Mouse (Mus musculus) liver, postnatal 0 days (tissue): ENCODE results near the gene Macrod2. TPM values are rescaled to one million over a fixed set of nuclear protein-coding genes. Genes with fewer than 3 reads are reported as not detected.

Experiments
- ATAC-seq: fragments of 200-750 bp; cut with Nextera tagmentation; 2 replicates; pipeline ENCODE4 v1.8.0; 2017; ENCODE audit warnings: mild to moderate bottlenecking, moderate library complexity
- DNase-seq: peaks from one replicate; pipeline ENCODE4 v3.0.0-alpha.2; 2016
- H3K27ac ChIP-seq: fragments of 300-500 bp; sonication (generic); 2 replicates; pipeline ENCODE4 v1.5.1; 2014; ENCODE audit warnings: antibody characterized with exemption, moderate library complexity, mild to moderate bottlenecking, low read depth
- H3K27me3 ChIP-seq: fragments of 300-500 bp; sonication (generic); 2 replicates; pipeline ENCODE4 v1.6.1; 2014; ENCODE audit warnings: low read length, control low read depth, mixed read lengths; ENCODE audit not compliant: insufficient read depth
- H3K36me3 ChIP-seq: fragments of 300-500 bp; sonication (generic); replicated peaks from 2 replicates; pipeline ENCODE4 v1.6.1; 2014; ENCODE audit warnings: mild to moderate bottlenecking, control low read depth, low read length, moderate library complexity, mixed read lengths; ENCODE audit not compliant: insufficient read depth
- H3K4me1 ChIP-seq: fragments of 300-500 bp; sonication (generic); 2 replicates; pipeline ENCODE4 v1.6.1; 2014; ENCODE audit warnings: antibody characterized with exemption, mild to moderate bottlenecking, control low read depth; ENCODE audit not compliant: insufficient read depth
- H3K4me2 ChIP-seq: fragments of 300-500 bp; sonication (generic); 2 replicates; pipeline ENCODE4 v1.6.1; 2014; ENCODE audit warnings: low read depth, mild to moderate bottlenecking, low read length, moderate library complexity, mixed read lengths
- H3K4me3 ChIP-seq: fragments of 300-500 bp; sonication (generic); 2 replicates; pipeline ENCODE4 v1.5.1; 2014; ENCODE audit warnings: low read depth, low read length
- H3K9ac ChIP-seq: fragments of 300-500 bp; sonication (generic); replicated peaks from 2 replicates; pipeline ENCODE4 v1.6.1; 2014; ENCODE audit warnings: mild to moderate bottlenecking, moderate library complexity
- H3K9me3 ChIP-seq: fragments of 300-500 bp; sonication (generic); 2 replicates; pipeline ENCODE4 v1.6.1; 2016; ENCODE audit warnings: mild to moderate bottlenecking, control low read depth, low read length, mixed read lengths
- CTCF ChIP-seq: sonication (generic); IDR thresholded peaks from 2 replicates; pipeline ENCODE4 v1.5.1; 2016; ENCODE audit warnings: antibody characterized with exemption, low read depth
- EP300 ChIP-seq: IDR thresholded peaks from 2 replicates; pipeline ENCODE4 v1.6.1; 2016; ENCODE audit warnings: antibody characterized with exemption, low read depth, mild to moderate bottlenecking
- WGBS: fragments of 180-500 bp; shearing (Covaris S2); extraction: QIAGEN DNeasy Blood & Tissue Kit; methylation state at CpG from one replicate; pipeline ENCODE4 v1.1.7; 2014; ENCODE audit not compliant: insufficient replicate concordance; 5-methylcytosine and 5-hydroxymethylcytosine counted together
- polyA plus RNA-seq: library from polyadenylated mRNA; unstranded; fragments of >200 nt; fragmentation: Nextera tagmentation; extraction: Ambion mirVana; gene quantifications from 2 replicates; pipeline ENCODE4 v1.2.1, GENCODE M21; 2015

Macrod2 gene
- polyA plus RNA-seq, 1 experiment from 2014 or later: 9.3 TPM

DNA sequence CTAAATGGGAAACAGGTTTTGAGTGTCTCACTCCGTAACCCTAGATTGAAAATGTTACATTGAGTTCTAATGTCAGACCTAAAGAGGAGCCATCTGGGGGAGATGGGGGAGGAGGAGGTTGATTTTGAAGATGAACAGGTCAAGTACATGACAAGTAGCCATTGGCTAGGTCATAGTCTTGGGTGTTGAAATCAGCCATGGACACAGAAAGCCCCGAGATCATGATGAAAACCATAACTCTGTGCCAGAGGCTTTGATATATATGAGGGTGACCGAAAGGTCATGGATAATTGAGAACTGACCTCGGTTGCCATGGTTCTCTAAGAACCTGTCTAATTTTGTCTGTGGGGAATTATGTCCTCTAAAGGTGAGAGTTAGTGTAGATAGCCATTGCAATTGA lies 1405.1 kb downstream of the Macrod2 start:
- no peak for DNase-seq
- H3K27me3 ChIP-seq: no peaks in the 10 kb centered on the region
- no peak overlapping the region for H3K4me3 ChIP-seq
- H3K36me3 ChIP-seq: no peaks in the 10 kb centered on the region
- no peak overlapping the region for H3K4me2 ChIP-seq
- no peak for TF ChIP-seq EP300
- no peak for TF ChIP-seq CTCF
- no peak overlapping the region for H3K27ac ChIP-seq
- H3K4me1 ChIP-seq: no peaks in the 10 kb centered on the region
- WGBS: 76% methylated on average over 4 of the region's 4 CpGs
- H3K9me3 ChIP-seq: no peaks in the 10 kb centered on the region
- ATAC-seq: no peak
- no peak overlapping the region for H3K9ac ChIP-seq

- Histone ChIP-seq H3K4me2 (no peak overlapping the region), H3K4me1 (no peaks in the 10 kb centered on the region), H3K9ac (no peak overlapping the region), H3K36me3 (no peaks in the 10 kb centered on the region), H3K27me3 (no peaks in the 10 kb centered on the region), H3K4me3 (no peak overlapping the region), H3K27ac (no peak overlapping the region), H3K9me3 (no peaks in the 10 kb centered on the region)
- 68% methylated on average over 2 of the region's 2 CpGs for WGBS
- DNase-seq: no peak
- no peak for TF ChIP-seq EP300
- no peak for TF ChIP-seq CTCF
- no peak for ATAC-seq
Measured at GRCm38 (mm10) chr2:141800909-141801308, 1405.8 kb downstream of the Macrod2 start.

- Histone ChIP-seq H3K4me1 (no peaks in the 10 kb centered on the region), H3K27me3 (no peaks in the 10 kb centered on the region), H3K9me3 (no peaks in the 10 kb centered on the region), H3K27ac (no peak overlapping the region), H3K4me3 (no peak overlapping the region), H3K36me3 (no peaks in the 10 kb centered on the region), H3K9ac (no peak overlapping the region), H3K4me2 (no peak overlapping the region)
- 86% methylated on average over 4 of the region's 4 CpGs for WGBS
- ATAC-seq (no peak), DNase-seq (no peak)
- no peak for TF ChIP-seq CTCF
- TF ChIP-seq EP300: no peak
Measured at GRCm38 (mm10) chr2:141816266-141816665, 1421.2 kb downstream of the Macrod2 start.

DNA sequence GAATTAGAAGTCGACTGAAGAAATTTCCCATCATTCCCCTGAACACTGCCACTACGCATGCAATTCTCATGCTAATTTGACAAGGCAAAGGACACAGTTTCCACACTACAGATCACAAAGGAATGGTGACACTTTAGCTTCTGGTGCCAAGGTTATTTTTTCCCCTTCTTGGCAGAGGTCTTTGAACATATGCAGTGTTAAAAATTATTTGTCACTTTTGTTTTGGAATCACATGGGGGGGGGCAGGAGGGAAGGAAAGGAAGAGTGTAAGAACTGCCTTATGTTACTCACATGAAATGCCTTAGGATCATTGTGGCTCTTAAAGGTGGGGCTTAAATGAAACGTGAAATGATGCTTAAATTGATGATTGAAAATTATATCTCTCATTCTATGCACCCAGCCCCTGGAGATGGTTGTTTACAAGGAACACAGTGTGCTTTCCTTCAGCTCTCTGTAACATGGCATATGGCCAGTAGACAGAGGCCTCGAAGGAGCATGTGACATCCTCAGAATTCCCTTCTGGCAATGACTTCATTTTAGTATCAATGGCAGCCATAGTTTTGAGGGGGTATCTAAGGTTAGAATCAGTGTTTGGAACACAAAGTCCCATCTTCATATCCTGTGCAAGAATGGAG lies 1422.6 kb downstream of the Macrod2 start:
- ATAC-seq: no peak
- H3K27ac ChIP-seq: no peak overlapping the region
- H3K27me3 ChIP-seq: no peaks in the 10 kb centered on the region
- H3K4me1 ChIP-seq: no peaks in the 10 kb centered on the region
- no peak overlapping the region for H3K4me2 ChIP-seq
- H3K4me3 ChIP-seq: no peak overlapping the region
- no peaks in the 10 kb centered on the region for H3K9me3 ChIP-seq
- TF ChIP-seq EP300 (no peak), CTCF (no peak)
- H3K36me3 ChIP-seq: no peaks in the 10 kb centered on the region
- WGBS: 73% methylated on average over 4 of the region's 4 CpGs
- H3K9ac ChIP-seq: no peak overlapping the region
- DNase-seq: no peak

DNA sequence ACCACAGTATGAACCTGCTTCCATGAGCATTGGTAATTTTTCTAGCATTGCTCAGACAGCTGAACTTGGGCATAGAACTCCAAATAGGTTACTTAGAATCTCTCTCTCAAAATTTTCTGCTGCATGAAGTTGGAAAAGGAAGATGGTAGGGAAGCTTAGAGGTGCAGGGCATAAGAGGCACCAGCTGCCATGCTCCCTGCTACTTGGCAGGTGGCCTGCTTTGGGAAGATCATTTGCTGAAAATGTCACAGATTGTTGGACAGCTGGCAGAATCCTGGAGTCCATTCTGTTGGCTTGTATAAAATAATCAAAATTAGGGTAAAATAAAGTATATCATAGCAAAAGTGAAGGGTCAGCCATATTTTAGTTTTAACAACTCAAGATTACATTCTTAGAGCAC lies 1425.7 kb downstream of the Macrod2 start:
- H3K27me3 ChIP-seq: no peaks in the 10 kb centered on the region
- no peaks in the 10 kb centered on the region for H3K36me3 ChIP-seq
- H3K9me3 ChIP-seq: no peaks in the 10 kb centered on the region
- no peak overlapping the region for H3K27ac ChIP-seq
- ATAC-seq (no peak), DNase-seq (no peak)
- no peak overlapping the region for H3K4me2 ChIP-seq
- no peak overlapping the region for H3K4me3 ChIP-seq
- no peak for TF ChIP-seq EP300
- no peak for TF ChIP-seq CTCF
- no peaks in the 10 kb centered on the region for H3K4me1 ChIP-seq
- H3K9ac ChIP-seq: no peak overlapping the region

DNA sequence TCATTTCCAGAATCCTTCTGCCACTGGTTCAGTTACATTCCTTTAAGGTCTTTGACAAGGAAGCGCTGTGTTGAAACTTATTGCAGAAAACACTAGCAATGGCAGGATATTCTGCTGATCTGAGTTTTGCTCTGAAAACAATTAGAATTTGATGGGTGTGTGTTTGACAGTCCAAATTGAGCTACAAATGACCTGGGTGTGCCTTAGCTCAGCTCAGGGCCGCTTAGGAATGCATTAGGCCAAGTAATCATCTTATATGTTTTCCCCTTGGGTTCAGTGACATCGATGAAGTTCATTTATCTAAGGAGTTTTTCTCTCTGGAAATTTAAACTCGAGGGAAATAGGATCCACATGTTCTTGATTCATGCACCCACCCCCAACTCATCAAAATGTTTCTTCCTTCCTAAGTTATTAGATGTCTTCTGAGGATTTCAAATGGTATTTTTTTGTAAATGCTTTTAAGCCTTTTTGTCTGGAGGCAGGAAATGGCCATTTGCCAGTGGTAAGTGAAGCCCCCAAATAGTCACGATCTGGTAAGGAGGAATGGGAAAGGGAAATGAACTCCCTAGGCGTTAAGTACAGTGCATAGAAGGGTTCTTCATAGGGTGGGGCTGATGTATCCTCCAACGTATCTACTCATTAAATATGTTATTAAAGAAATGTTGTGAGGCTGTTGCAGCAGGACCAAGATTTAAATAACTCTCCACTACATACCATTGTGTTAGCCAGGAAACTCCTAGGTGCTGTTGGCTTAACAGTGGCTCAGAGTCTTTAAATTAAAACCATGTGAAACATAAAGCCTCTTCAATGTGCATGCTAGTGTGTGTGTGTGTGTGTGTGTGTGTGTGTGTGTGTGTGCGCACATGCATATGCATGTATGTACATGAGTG lies 1430.7 kb downstream of the Macrod2 start:
- Histone ChIP-seq H3K4me1 (no peaks in the 10 kb centered on the region), H3K4me3 (no peak overlapping the region), H3K27ac (no peak overlapping the region), H3K36me3 (no peaks in the 10 kb centered on the region), H3K27me3 (no peaks in the 10 kb centered on the region), H3K9ac (no peak overlapping the region), H3K9me3 (no peaks in the 10 kb centered on the region), H3K4me2 (no peak overlapping the region)
- WGBS: 59% methylated on average over 8 of the region's 8 CpGs
- TF ChIP-seq EP300 (no peak), CTCF (no peak)
- ATAC-seq: no peak
- no peak for DNase-seq
